Mouse (Mus musculus): ENCODE data around the gene Bud31.
"Not testable (repeated sequence)": the region's sequence is repeated elsewhere in the genome, so short reads cannot be mapped to it uniquely, and the experiment has no call there.

Bud31 gene

GRCm38 (mm10) chr5:145139571-145140519 is at the start of gene Bud31, which contains the start of gene Pdap1:
Bud31 (plus strand) TSS chr5:145140362.
Pdap1 (minus strand) TSS chr5:145140238.
- DNase-seq, result peak; percentile 96 to 98

- DNase-seq, result no peak
Observed at GRCm38 (mm10) chr5:145096195-145096594, 44.0 kb upstream of the Bud31 start.

- no peak for DNase-seq
Observed at GRCm38 (mm10) chr5:145098340-145098821, 41.8 kb upstream of the Bud31 start.

GRCm38 (mm10) chr5:145100960-145101359 is 39.2 kb upstream of the Bud31 start:
- no peak for DNase-seq

- DNase-seq, result not testable (repeated sequence)
Observed at GRCm38 (mm10) chr5:145101451-145101850, 38.7 kb upstream of the Bud31 start.

GRCm38 (mm10) chr5:145102706-145103105 is 37.5 kb upstream of the Bud31 start:
- DNase-seq, result no peak

- no peak for DNase-seq
Observed at GRCm38 (mm10) chr5:145104328-145104727, 35.8 kb upstream of the Bud31 start.

- no peak for DNase-seq
Observed at GRCm38 (mm10) chr5:145105694-145106275, 34.4 kb upstream of the Bud31 start.

- no peak for DNase-seq
Observed at GRCm38 (mm10) chr5:145110401-145110800, 29.8 kb upstream of the Bud31 start.

GRCm38 (mm10) chr5:145112566-145112965 is 27.6 kb upstream of the Bud31 start:
- DNase-seq, result no peak

- DNase-seq, result no peak
Observed at GRCm38 (mm10) chr5:145113416-145113815, 26.7 kb upstream of the Bud31 start.

GRCm38 (mm10) chr5:145114071-145114605 is 26.0 kb upstream of the Bud31 start, which contains the start of gene Arpc1b:
Arpc1b (plus strand) TSS chr5:145114215.
- peak in 1 of 2 experiments; percentile 29 for DNase-seq

GRCm38 (mm10) chr5:145114606-145115473 is 25.3 kb upstream of the Bud31 start:
- peak; percentile 27 to 49 for DNase-seq

GRCm38 (mm10) chr5:145115736-145116135 is 24.4 kb upstream of the Bud31 start:
- no peak for DNase-seq

GRCm38 (mm10) chr5:145116316-145116715 is 23.8 kb upstream of the Bud31 start:
- no peak for DNase-seq

- peak; percentile 39 to 71 for DNase-seq
Observed at GRCm38 (mm10) chr5:145116916-145117315, 23.2 kb upstream of the Bud31 start.

GRCm38 (mm10) chr5:145118005-145118404 is 22.2 kb upstream of the Bud31 start:
- DNase-seq, result no peak

- DNase-seq, result no peak
Observed at GRCm38 (mm10) chr5:145118461-145118860, 21.7 kb upstream of the Bud31 start.

- no peak for DNase-seq
Observed at GRCm38 (mm10) chr5:145119385-145119784, 20.8 kb upstream of the Bud31 start.

- no peak for DNase-seq
Observed at GRCm38 (mm10) chr5:145120921-145121320, 19.2 kb upstream of the Bud31 start.

- no peak for DNase-seq
Observed at GRCm38 (mm10) chr5:145123396-145123795, 16.8 kb upstream of the Bud31 start.

- DNase-seq, result no peak
Observed at GRCm38 (mm10) chr5:145126580-145126979, 13.6 kb upstream of the Bud31 start.

Measured in cerebellum, postnatal 25 days (tissue).